Mouse (Mus musculus) CH12.LX (cell line): Measurements from ENCODE around the gene Olfr68.

Source experiments
- BHLHE40 ChIP-seq: IDR thresholded peaks from 2 replicates; pipeline ENCODE4 v1.6.1; 2011; ENCODE audit warnings: mild to moderate bottlenecking, low read depth, low read length, improper control_type of control experiment
- CTCF ChIP-seq, 2 experiments: IDR thresholded peaks in 1 of 2; conservative IDR thresholded peaks in 1 of 2; 2 replicates each; pipeline ENCODE4 v1.5.1; 2011 to 2012; ENCODE audit warnings: low read depth in 2 of 2, low read length in 2 of 2, improper control_type of control experiment in 1 of 2, inconsistent platforms in 1 of 2, mild to moderate bottlenecking in 1 of 2, moderate library complexity in 1 of 2
- EP300 ChIP-seq: IDR thresholded peaks from 2 replicates; pipeline ENCODE4 v1.6.1; 2011; ENCODE audit warnings: low read length, improper control_type of control experiment
- MEF2A ChIP-seq: IDR thresholded peaks from 2 replicates; pipeline ENCODE4 v1.6.1; 2014; ENCODE audit warnings: low read depth, mild to moderate bottlenecking, inconsistent platforms, low read length, improper control_type of control experiment, borderline replicate concordance
- POLR2A ChIP-seq: IDR thresholded peaks from 2 replicates; pipeline ENCODE4 v1.6.1; 2011; ENCODE audit warnings: low read depth, mild to moderate bottlenecking, improper control_type of control experiment, low read length
- USF1 ChIP-seq: IDR thresholded peaks from 2 replicates; pipeline ENCODE4 v1.6.1; 2014; ENCODE audit warnings: low read depth, mild to moderate bottlenecking, inconsistent platforms, low read length, improper control_type of control experiment
- ZNF384 ChIP-seq: IDR thresholded peaks from 2 replicates; pipeline ENCODE4 v1.6.1; 2012; ENCODE audit warnings: low read depth, low read length, improper control_type of control experiment, inconsistent platforms

GRCm38 (mm10) chr7:103826255-103826887 is 46.9 kb upstream of the Olfr68 start:
- TF ChIP-seq CTCF (conservative IDR thresholded peaks at IDR 0.05 in 1 of 2, IDR thresholded peaks at IDR 0.05 in 1 of 2; ENCODE audit: low read depth in 2 of 2, low read length in 2 of 2) = no peak
- TF ChIP-seq POLR2A = no peak
- TF ChIP-seq ZNF384 = no peak
- no peak for TF ChIP-seq BHLHE40
- no peak for TF ChIP-seq EP300
- no peak for TF ChIP-seq USF1
- TF ChIP-seq MEF2A = no peak
